Mouse (Mus musculus): ENCODE measurements around the gene Rbms3. TPM values are rescaled to one million over a fixed set of nuclear protein-coding genes. Genes with fewer than 3 reads are reported as not detected.

Rbms3 gene
- polyA plus RNA-seq, 1 experiment = not detected

DNA sequence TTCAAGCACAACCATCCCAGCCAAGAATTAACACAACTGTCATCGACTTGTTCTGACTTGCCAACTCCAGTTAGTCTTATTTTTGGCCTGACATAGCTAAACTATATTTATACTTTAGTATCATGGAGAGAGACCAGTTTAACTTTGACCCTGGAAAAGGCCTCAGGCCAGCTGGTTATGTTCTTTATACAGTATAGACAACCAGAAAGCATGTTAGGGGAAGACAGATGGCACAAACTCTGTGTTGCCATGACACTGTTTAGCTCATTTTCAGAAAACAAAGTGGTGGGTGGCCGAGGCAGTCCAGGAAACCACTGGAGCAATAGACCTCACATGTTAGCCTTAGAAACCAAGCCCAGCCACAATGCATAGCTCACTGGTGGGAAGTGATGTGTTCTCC, 953.3 kb downstream of the Rbms3 start:
- H3K4me3 ChIP-seq (ENCODE audit: insufficient read depth, low read depth, low read length) = no peak overlapping the region
- WGBS = 56% methylated on average over 2 of the region's 2 CpGs
- no peak for TF ChIP-seq CTCF (IDR thresholded peaks at IDR 0.05; ENCODE audit: insufficient read depth, low read depth, low read length)
- TF ChIP-seq POLR2A (IDR thresholded peaks at IDR 0.05; ENCODE audit: insufficient read depth, low read depth, low read length) = no peak
- H3K4me1 ChIP-seq (ENCODE audit: control insufficient read depth, insufficient read depth, low read length) = no peaks in the 10 kb centered on the region
- H3K27ac ChIP-seq (ENCODE audit: insufficient read depth, low read depth, low read length) = no peak overlapping the region

GRCm38 (mm10) chr9:116674191-116674590, 955.5 kb downstream of the Rbms3 start:
- Histone ChIP-seq H3K4me1 (ENCODE audit: control insufficient read depth, insufficient read depth, low read length) (no peaks in the 10 kb centered on the region), H3K4me3 (ENCODE audit: insufficient read depth, low read depth, low read length) (no peak overlapping the region), H3K27ac (ENCODE audit: insufficient read depth, low read depth, low read length) (no peak overlapping the region)
- WGBS = 58% methylated on average over 4 of the region's 4 CpGs
- no peak for TF ChIP-seq CTCF (IDR thresholded peaks at IDR 0.05; ENCODE audit: insufficient read depth, low read depth, low read length)
- TF ChIP-seq POLR2A (IDR thresholded peaks at IDR 0.05; ENCODE audit: insufficient read depth, low read depth, low read length) = no peak

GRCm38 (mm10) chr9:116661026-116661425, 968.7 kb downstream of the Rbms3 start:
- H3K4me3 ChIP-seq (ENCODE audit: insufficient read depth, low read depth, low read length) = no peak overlapping the region
- H3K27ac ChIP-seq (ENCODE audit: insufficient read depth, low read depth, low read length) = no peak overlapping the region
- TF ChIP-seq CTCF (IDR thresholded peaks at IDR 0.05; ENCODE audit: insufficient read depth, low read depth, low read length) = no peak
- no peak for TF ChIP-seq POLR2A (IDR thresholded peaks at IDR 0.05; ENCODE audit: insufficient read depth, low read depth, low read length)
- WGBS = 92% methylated on average over 4 of the region's 4 CpGs
- H3K4me1 ChIP-seq (ENCODE audit: control insufficient read depth, insufficient read depth, low read length) = no peaks in the 10 kb centered on the region

GRCm38 (mm10) chr9:116659936-116660335, 969.8 kb downstream of the Rbms3 start:
- Histone ChIP-seq H3K4me3 (ENCODE audit: insufficient read depth, low read depth, low read length) (no peak overlapping the region), H3K4me1 (ENCODE audit: control insufficient read depth, insufficient read depth, low read length) (no peaks in the 10 kb centered on the region), H3K27ac (ENCODE audit: insufficient read depth, low read depth, low read length) (no peak overlapping the region)
- TF ChIP-seq POLR2A (IDR thresholded peaks at IDR 0.05; ENCODE audit: insufficient read depth, low read depth, low read length) = no peak
- no peak for TF ChIP-seq CTCF (IDR thresholded peaks at IDR 0.05; ENCODE audit: insufficient read depth, low read depth, low read length)
- 35% methylated on average over 1 of the region's 1 CpGs for WGBS

DNA sequence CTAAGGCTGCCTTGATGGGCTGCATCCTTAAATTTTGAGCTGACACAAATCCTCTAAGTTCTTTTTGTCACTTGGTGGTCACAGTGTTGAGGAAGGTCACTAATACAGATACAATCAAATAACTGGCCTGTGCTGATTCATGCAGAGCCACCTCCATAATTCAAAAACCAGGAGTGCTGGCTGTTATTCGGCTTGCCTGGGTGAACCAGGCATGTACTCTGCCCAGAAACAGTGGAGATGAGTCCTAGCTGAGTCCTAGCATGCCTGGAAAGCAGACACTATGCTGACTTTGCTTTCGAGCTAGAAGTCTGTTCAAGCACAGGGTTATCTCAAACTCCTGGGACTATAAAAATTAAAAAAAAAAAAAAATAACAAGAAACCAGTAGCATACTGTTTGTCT, 972.6 kb downstream of the Rbms3 start:
- no peak overlapping the region for H3K27ac ChIP-seq (ENCODE audit: insufficient read depth, low read depth, low read length)
- 92% methylated on average over 2 of the region's 2 CpGs for WGBS
- H3K4me1 ChIP-seq (ENCODE audit: control insufficient read depth, insufficient read depth, low read length) = no peaks in the 10 kb centered on the region
- no peak for TF ChIP-seq POLR2A (IDR thresholded peaks at IDR 0.05; ENCODE audit: insufficient read depth, low read depth, low read length)
- no peak for TF ChIP-seq CTCF (IDR thresholded peaks at IDR 0.05; ENCODE audit: insufficient read depth, low read depth, low read length)
- H3K4me3 ChIP-seq (ENCODE audit: insufficient read depth, low read depth, low read length) = no peak overlapping the region

- H3K27ac ChIP-seq (ENCODE audit: insufficient read depth, low read depth, low read length) = no peak overlapping the region
- TF ChIP-seq POLR2A (IDR thresholded peaks at IDR 0.05; ENCODE audit: insufficient read depth, low read depth, low read length) = no peak
- WGBS = 100% methylated on average over 1 of the region's 1 CpGs
- no peaks in the 10 kb centered on the region for H3K4me1 ChIP-seq (ENCODE audit: control insufficient read depth, insufficient read depth, low read length)
- no peak overlapping the region for H3K4me3 ChIP-seq (ENCODE audit: insufficient read depth, low read depth, low read length)
Observed at GRCm38 (mm10) chr9:116651414-116651813, 978.3 kb downstream of the Rbms3 start.

DNA sequence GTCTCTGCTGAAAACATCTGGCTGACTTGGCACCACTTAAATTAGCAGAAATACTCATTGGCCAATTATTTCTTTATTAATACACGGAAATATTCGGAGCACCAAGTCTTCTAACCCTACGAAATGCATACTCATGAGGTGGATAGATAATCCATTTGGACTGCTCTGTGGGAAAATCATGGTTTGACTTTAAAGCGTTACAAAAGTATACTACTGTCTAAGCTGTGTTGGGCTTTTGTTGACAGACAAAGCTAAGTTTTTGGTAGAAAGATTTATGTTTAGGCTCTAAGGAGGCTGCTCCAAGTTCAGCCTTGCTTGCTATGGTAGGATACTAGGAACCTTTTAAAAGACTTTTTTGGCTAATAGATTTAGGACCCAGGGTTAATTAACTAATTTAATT, 979.8 kb downstream of the Rbms3 start:
- Histone ChIP-seq H3K27ac (ENCODE audit: insufficient read depth, low read depth, low read length) (no peak overlapping the region), H3K4me1 (ENCODE audit: control insufficient read depth, insufficient read depth, low read length) (no peaks in the 10 kb centered on the region), H3K4me3 (ENCODE audit: insufficient read depth, low read depth, low read length) (no peak overlapping the region)
- TF ChIP-seq POLR2A (IDR thresholded peaks at IDR 0.05; ENCODE audit: insufficient read depth, low read depth, low read length) (no peak), CTCF (IDR thresholded peaks at IDR 0.05; ENCODE audit: insufficient read depth, low read depth, low read length) (no peak)
- 80% methylated on average over 4 of the region's 4 CpGs for WGBS

DNA sequence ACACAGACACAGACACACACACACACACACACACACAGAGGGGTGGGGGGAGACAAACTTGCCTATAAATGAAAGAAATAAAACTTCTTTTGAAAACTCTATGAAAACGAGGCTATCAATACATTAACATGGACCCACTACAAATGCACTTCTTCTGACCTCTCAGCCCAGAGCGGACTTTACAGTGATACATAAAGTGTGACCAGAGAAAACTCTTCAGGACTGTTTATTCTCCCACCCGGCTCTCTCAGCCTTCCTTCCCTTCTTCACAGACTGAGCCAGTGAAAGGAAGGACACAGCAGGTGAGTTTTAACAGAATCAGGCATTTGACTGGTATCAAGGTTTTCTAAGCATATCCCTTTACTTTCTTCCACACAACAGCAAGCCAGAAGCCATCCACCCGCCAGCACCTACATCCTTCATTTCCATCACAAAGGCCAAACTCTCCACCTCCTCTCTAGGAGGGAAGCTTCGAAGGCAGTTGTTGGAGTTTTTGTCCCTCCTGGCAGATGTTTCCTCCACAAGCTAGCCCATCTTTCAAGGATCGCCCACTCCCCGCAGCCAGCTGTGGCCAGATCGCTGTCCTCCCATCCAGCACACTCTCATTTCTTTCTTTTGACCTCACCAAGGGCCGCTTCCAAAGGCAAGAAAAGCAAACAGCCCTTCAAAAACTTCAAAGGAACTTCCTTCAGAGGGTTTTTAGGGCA, 980.5 kb downstream of the Rbms3 start:
- WGBS = 50% methylated on average over 9 of the region's 9 CpGs
- H3K4me1 ChIP-seq (ENCODE audit: control insufficient read depth, insufficient read depth, low read length) = no peaks in the 10 kb centered on the region
- H3K4me3 ChIP-seq (ENCODE audit: insufficient read depth, low read depth, low read length) = no peak overlapping the region
- no peak for TF ChIP-seq POLR2A (IDR thresholded peaks at IDR 0.05; ENCODE audit: insufficient read depth, low read depth, low read length)
- no peak for TF ChIP-seq CTCF (IDR thresholded peaks at IDR 0.05; ENCODE audit: insufficient read depth, low read depth, low read length)
- no peak overlapping the region for H3K27ac ChIP-seq (ENCODE audit: insufficient read depth, low read depth, low read length)

GRCm38 (mm10) chr9:116644616-116645015, 985.1 kb downstream of the Rbms3 start:
- no peak overlapping the region for H3K4me3 ChIP-seq (ENCODE audit: insufficient read depth, low read depth, low read length)
- no peak overlapping the region for H3K27ac ChIP-seq (ENCODE audit: insufficient read depth, low read depth, low read length)
- TF ChIP-seq CTCF (IDR thresholded peaks at IDR 0.05; ENCODE audit: insufficient read depth, low read depth, low read length) (no peak), POLR2A (IDR thresholded peaks at IDR 0.05; ENCODE audit: insufficient read depth, low read depth, low read length) (no peak)
- H3K4me1 ChIP-seq (ENCODE audit: control insufficient read depth, insufficient read depth, low read length) = no peaks in the 10 kb centered on the region
- WGBS = 45% methylated on average over 8 of the region's 8 CpGs

- Histone ChIP-seq H3K27ac (ENCODE audit: insufficient read depth, low read depth, low read length) (no peak overlapping the region), H3K4me3 (ENCODE audit: insufficient read depth, low read depth, low read length) (no peak overlapping the region), H3K4me1 (ENCODE audit: control insufficient read depth, insufficient read depth, low read length) (no peaks in the 10 kb centered on the region)
- TF ChIP-seq POLR2A (IDR thresholded peaks at IDR 0.05; ENCODE audit: insufficient read depth, low read depth, low read length) (no peak), CTCF (IDR thresholded peaks at IDR 0.05; ENCODE audit: insufficient read depth, low read depth, low read length) (no peak)
- WGBS = 88% methylated on average over 4 of the region's 4 CpGs
Observed at GRCm38 (mm10) chr9:116640302-116640679, 989.4 kb downstream of the Rbms3 start.
